Mouse (Mus musculus) G1E (cell line): Measurements from ENCODE around the gene Baz1a.

Experiments
- CTCF ChIP-seq: IDR thresholded peaks from 2 replicates; pipeline ENCODE4 v1.5.1; 2012; ENCODE audit warnings: low read depth, low read length, inconsistent platforms, mixed read lengths
- GATA1 ChIP-seq: IDR thresholded peaks from 2 replicates; pipeline ENCODE4 v1.6.1; 2012; ENCODE audit warnings: borderline replicate concordance, low read length, inconsistent platforms, mixed read lengths
- POLR2AphosphoS5 ChIP-seq: IDR thresholded peaks from 2 replicates; pipeline ENCODE4 v1.6.1; 2012; ENCODE audit warnings: low read depth, low read length, inconsistent platforms; ENCODE audit not compliant: insufficient replicate concordance

DNA sequence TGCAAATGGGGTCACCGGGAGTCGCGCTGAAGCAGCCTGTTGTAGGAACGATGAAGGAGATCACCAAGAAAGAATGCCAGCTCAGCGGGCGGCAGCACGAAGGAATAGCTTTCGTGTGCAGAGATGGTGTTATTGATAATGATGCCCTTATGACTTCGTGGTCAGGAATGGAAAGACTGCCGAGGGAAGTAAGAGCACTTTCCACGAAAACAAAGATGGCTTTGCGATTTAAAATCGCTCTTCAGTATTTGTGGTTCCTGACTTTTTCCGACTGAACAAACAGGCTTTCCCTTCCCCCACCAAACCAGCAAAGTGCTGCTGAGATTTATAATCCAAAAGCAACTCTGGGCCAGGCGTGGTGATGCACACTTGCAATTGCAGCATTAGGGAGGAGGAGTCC lies 26.9 kb upstream of the Baz1a start:
- TF ChIP-seq GATA1 (no peak), CTCF (no peak), POLR2AphosphoS5 (no peak)
